Mouse (Mus musculus): Measurements from ENCODE around the gene Psmb3. TPM values are rescaled to one million over a fixed set of nuclear protein-coding genes. Genes with fewer than 3 reads are reported as not detected.

Gene Psmb3
- polyA plus RNA-seq, 1 experiment from 2014 or later: 430 TPM

GRCm38 (mm10) chr11:97687061-97687460, 16.1 kb upstream of the Psmb3 start:
- H3K27ac ChIP-seq (ENCODE audit: low read length): no peak overlapping the region
- no peak for ATAC-seq (ENCODE audit: low read depth)
- 82% methylated on average over 3 of the region's 3 CpGs for WGBS
- H3K4me1 ChIP-seq (replicated peaks; ENCODE audit: control insufficient read depth, insufficient read depth, low read length): peaks cover 34% of the 10 kb centered on the region
- no peaks in the 10 kb centered on the region for H3K27me3 ChIP-seq (ENCODE audit: control insufficient read depth, insufficient read depth, low read depth, low read length)
- no peak overlapping the region for H3K4me2 ChIP-seq (ENCODE audit: low read depth, low read length)
- H3K9me3 ChIP-seq (ENCODE audit: control insufficient read depth, low read length): no peaks in the 10 kb centered on the region
- H3K36me3 ChIP-seq (ENCODE audit: control insufficient read depth, insufficient read depth, low read length): peaks cover 25% of the 10 kb centered on the region
- peak overlapping the region; percentile 63 for H3K9ac ChIP-seq (ENCODE audit: low read length)
- no peak overlapping the region; the same call in 1 of the 2 replicates for H3K4me3 ChIP-seq (ENCODE audit: low read length)

DNA sequence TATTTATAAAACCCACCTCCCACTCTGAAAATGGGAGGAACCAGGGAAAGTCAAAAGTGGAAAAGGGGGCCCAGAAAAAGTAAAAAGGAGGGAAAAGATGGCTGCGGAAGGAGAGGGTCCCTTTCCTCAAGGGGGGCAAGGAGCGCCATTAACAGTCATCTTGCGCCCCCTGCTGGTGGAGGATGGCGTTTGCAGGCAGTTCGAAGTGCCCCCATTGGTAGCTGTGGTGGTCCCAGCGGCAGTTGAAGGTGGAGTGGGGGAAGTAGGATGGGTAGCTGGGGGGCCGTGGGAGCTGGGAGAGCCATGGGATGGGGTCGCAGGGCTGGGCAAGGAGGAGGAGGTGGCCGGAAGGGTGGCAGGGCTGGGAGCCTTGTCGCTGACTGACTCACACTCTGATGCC, 13.3 kb upstream of the Psmb3 start:
- Histone ChIP-seq H3K4me2 (ENCODE audit: low read depth, low read length) (no peak overlapping the region), H3K27me3 (ENCODE audit: control insufficient read depth, insufficient read depth, low read depth, low read length) (no peaks in the 10 kb centered on the region), H3K4me1 (replicated peaks; ENCODE audit: control insufficient read depth, insufficient read depth, low read length) (peaks cover 33% of the 10 kb centered on the region), H3K9ac (ENCODE audit: low read length) (no peak overlapping the region), H3K9me3 (ENCODE audit: control insufficient read depth, low read length) (no peaks in the 10 kb centered on the region), H3K27ac (ENCODE audit: low read length) (no peak overlapping the region), H3K4me3 (ENCODE audit: low read length) (no peak overlapping the region), H3K36me3 (ENCODE audit: control insufficient read depth, insufficient read depth, low read length) (peaks cover 32% of the 10 kb centered on the region)
- ATAC-seq (ENCODE audit: low read depth): no peak
- 27% methylated on average over 10 of the region's 10 CpGs for WGBS

DNA sequence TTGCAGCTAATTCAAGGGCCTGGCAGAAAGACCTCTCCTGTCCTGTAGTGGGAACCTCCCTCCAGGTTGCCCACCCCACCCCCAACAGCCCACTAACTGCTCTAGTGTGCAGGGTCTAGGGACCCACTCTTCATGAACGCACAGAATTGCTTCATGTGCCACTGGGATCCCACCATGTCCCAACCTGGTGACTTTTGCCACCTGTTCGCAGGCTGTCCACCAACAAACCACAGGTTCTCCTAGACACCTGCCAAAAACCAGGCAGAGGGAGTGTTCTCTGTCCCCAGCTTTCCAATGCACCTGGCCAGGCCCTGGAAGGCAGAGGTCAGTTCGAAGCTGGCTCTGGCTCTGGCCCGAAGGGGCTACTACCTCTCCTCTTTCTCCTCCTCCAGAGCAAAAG, 8.8 kb upstream of the Psmb3 start:
- no peaks in the 10 kb centered on the region for H3K27me3 ChIP-seq (ENCODE audit: control insufficient read depth, insufficient read depth, low read depth, low read length)
- H3K27ac ChIP-seq (ENCODE audit: low read length): peak overlapping the region; percentile 90
- ATAC-seq (ENCODE audit: low read depth): no peak
- H3K4me2 ChIP-seq (ENCODE audit: low read depth, low read length): peak overlapping the region; percentile 45
- no peak overlapping the region for H3K4me3 ChIP-seq (ENCODE audit: low read length)
- peaks cover 47% of the 10 kb centered on the region for H3K4me1 ChIP-seq (replicated peaks; ENCODE audit: control insufficient read depth, insufficient read depth, low read length)
- WGBS: 74% methylated on average over 4 of the region's 4 CpGs
- H3K36me3 ChIP-seq (ENCODE audit: control insufficient read depth, insufficient read depth, low read length): peaks cover 25% of the 10 kb centered on the region
- no peaks in the 10 kb centered on the region for H3K9me3 ChIP-seq (ENCODE audit: control insufficient read depth, low read length)
- no peak overlapping the region for H3K9ac ChIP-seq (ENCODE audit: low read length)

DNA sequence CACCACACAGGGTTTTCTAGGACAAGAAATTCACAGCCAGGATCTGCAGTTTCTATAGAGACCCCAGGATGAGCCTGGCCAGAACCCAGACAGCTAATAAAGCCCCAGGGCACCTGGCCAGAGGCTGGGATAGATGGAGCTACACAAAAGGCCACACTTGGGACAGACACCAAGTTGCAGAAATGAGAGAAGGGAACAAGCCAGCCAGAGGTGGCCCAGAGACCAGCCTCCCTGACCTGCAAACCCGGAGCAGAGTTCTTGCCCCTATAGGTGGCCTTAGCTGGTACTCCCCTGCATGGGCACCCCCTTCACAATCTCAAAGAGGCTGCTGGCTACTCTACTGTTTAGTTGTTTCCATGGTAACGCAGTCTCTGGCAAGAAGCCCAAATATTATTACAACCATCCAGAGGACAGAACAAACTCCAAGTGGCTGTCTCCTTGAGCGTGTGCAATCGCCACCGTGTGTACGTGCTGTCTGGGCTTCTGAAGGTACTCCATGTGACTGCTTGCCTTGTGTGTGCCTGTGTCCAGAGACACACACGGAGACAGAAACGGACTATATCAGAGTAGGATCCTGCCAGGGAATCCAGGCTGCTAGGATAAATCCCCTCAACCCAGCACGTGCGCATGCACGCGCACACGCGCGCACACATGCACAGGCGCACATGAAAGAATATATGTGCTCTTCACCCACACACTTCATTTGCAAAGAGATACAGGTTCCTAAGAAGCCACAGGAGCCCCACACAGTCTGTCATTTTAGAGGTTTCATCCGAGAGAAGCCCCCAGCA, 8.1 kb upstream of the Psmb3 start:
- Histone ChIP-seq H3K9ac (ENCODE audit: low read length) (0 out of 2 replicates have a peak overlapping the region, but pooled peaks have one; percentile 9), H3K4me3 (ENCODE audit: low read length) (peak overlapping the region; percentile 15; the same call in 1 of the 2 replicates), H3K4me2 (ENCODE audit: low read depth, low read length) (peak overlapping the region; percentile 45)

GRCm38 (mm10) chr11:97695712-97696401, 7.3 kb upstream of the Psmb3 start:
- H3K9ac ChIP-seq (ENCODE audit: low read length): no peak overlapping the region

More for the DNA sequence above, 8.1 kb upstream of the Psmb3 start:
- peak overlapping the region; percentile 90 for H3K27ac ChIP-seq (ENCODE audit: low read length)
- peak; percentile 69 for ATAC-seq (ENCODE audit: low read depth)
- WGBS: 40% methylated on average over 17 of the region's 17 CpGs
- H3K36me3 ChIP-seq (ENCODE audit: control insufficient read depth, insufficient read depth, low read length): peaks cover 25% of the 10 kb centered on the region
- H3K4me1 ChIP-seq (replicated peaks; ENCODE audit: control insufficient read depth, insufficient read depth, low read length): peaks cover 47% of the 10 kb centered on the region
- no peaks in the 10 kb centered on the region for H3K27me3 ChIP-seq (ENCODE audit: control insufficient read depth, insufficient read depth, low read depth, low read length)
- H3K9me3 ChIP-seq (ENCODE audit: control insufficient read depth, low read length): no peaks in the 10 kb centered on the region

GRCm38 (mm10) chr11:97696669-97697068, 6.5 kb upstream of the Psmb3 start:
- Histone ChIP-seq H3K36me3 (ENCODE audit: control insufficient read depth, insufficient read depth, low read length) (peaks cover 11% of the 10 kb centered on the region), H3K4me2 (ENCODE audit: low read depth, low read length) (no peak overlapping the region), H3K27me3 (ENCODE audit: control insufficient read depth, insufficient read depth, low read depth, low read length) (no peaks in the 10 kb centered on the region), H3K4me1 (replicated peaks; ENCODE audit: control insufficient read depth, insufficient read depth, low read length) (peaks cover 57% of the 10 kb centered on the region), H3K27ac (ENCODE audit: low read length) (no peak overlapping the region), H3K4me3 (ENCODE audit: low read length) (no peak overlapping the region), H3K9me3 (ENCODE audit: control insufficient read depth, low read length) (no peaks in the 10 kb centered on the region), H3K9ac (ENCODE audit: low read length) (no peak overlapping the region)
- ATAC-seq (ENCODE audit: low read depth): no peak
- WGBS: 67% methylated on average over 8 of the region's 8 CpGs

More at GRCm38 (mm10) chr11:97695712-97696401, 7.3 kb upstream of the Psmb3 start:
- H3K4me2 ChIP-seq (ENCODE audit: low read depth, low read length): peak overlapping the region; percentile 45
- WGBS: 42% methylated on average over 9 of the region's 9 CpGs
- H3K9me3 ChIP-seq (ENCODE audit: control insufficient read depth, low read length): no peaks in the 10 kb centered on the region
- H3K36me3 ChIP-seq (ENCODE audit: control insufficient read depth, insufficient read depth, low read length): peaks cover 19% of the 10 kb centered on the region
- H3K27me3 ChIP-seq (ENCODE audit: control insufficient read depth, insufficient read depth, low read depth, low read length): no peaks in the 10 kb centered on the region
- ATAC-seq (ENCODE audit: low read depth): no peak
- H3K4me3 ChIP-seq (ENCODE audit: low read length): 0 out of 2 replicates have a peak overlapping the region, but pooled peaks have one; percentile 3
- H3K4me1 ChIP-seq (replicated peaks; ENCODE audit: control insufficient read depth, insufficient read depth, low read length): peaks cover 49% of the 10 kb centered on the region
- H3K27ac ChIP-seq (ENCODE audit: low read length): peak overlapping the region; percentile 90

DNA sequence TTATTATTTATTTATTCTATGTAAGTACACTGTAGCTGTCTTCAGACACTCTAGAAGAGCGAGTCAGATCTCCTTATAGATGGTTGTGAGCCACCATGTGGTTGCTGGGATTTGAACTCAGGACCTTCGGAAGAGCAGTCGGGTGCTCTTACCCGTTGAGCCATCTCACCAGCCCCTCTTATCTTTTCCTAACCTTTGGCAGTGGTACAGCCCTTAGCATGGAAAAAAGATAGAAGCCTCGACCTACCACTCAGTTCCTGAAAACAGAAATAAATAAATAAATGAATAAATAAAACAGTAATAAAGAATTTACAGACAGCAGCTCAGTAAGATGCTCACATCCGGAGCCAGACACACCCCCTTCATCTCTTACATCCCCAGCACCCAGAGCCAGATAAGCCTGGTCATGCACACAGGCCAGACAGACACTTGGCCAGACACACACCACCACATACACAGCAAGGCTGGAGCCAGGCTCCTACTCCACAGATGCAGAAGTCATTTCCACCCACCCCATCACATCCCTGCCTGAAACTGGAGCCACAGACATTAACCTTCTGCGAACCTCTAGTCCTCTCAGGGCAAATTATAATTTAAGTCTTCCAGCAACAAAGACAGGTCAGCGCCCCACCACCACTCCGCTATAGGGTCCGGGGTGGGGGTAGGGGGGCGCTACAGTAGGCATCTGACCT, 5.9 kb upstream of the Psmb3 start:
- Histone ChIP-seq H3K27ac (ENCODE audit: low read length) (peak overlapping the region; percentile 100), H3K4me2 (ENCODE audit: low read depth, low read length) (peak overlapping the region; percentile 90), H3K9ac (ENCODE audit: low read length) (peak overlapping the region; percentile 86), H3K36me3 (ENCODE audit: control insufficient read depth, insufficient read depth, low read length) (peaks cover 7% of the 10 kb centered on the region), H3K4me1 (replicated peaks; ENCODE audit: control insufficient read depth, insufficient read depth, low read length) (peaks cover 62% of the 10 kb centered on the region), H3K4me3 (ENCODE audit: low read length) (peak overlapping the region; percentile 66), H3K9me3 (ENCODE audit: control insufficient read depth, low read length) (no peaks in the 10 kb centered on the region), H3K27me3 (ENCODE audit: control insufficient read depth, insufficient read depth, low read depth, low read length) (no peaks in the 10 kb centered on the region)
- no peak for ATAC-seq (ENCODE audit: low read depth)
- 33% methylated on average over 11 of the region's 11 CpGs for WGBS

GRCm38 (mm10) chr11:97697891-97698529, 5.2 kb upstream of the Psmb3 start:
- no peaks in the 10 kb centered on the region for H3K9me3 ChIP-seq (ENCODE audit: control insufficient read depth, low read length)
- H3K27ac ChIP-seq (ENCODE audit: low read length): peak overlapping the region; percentile 100
- H3K27me3 ChIP-seq (ENCODE audit: control insufficient read depth, insufficient read depth, low read depth, low read length): no peaks in the 10 kb centered on the region
- no peak for ATAC-seq (ENCODE audit: low read depth)
- H3K4me2 ChIP-seq (ENCODE audit: low read depth, low read length): peak overlapping the region; percentile 90
- peaks cover 2% of the 10 kb centered on the region; the same call in 1 of the 2 replicates for H3K36me3 ChIP-seq (ENCODE audit: control insufficient read depth, insufficient read depth, low read length)
- peak overlapping the region; percentile 86 for H3K9ac ChIP-seq (ENCODE audit: low read length)
- H3K4me3 ChIP-seq (ENCODE audit: low read length): peak overlapping the region; percentile 66
- H3K4me1 ChIP-seq (replicated peaks; ENCODE audit: control insufficient read depth, insufficient read depth, low read length): peaks cover 62% of the 10 kb centered on the region
- WGBS: 3% methylated on average over 14 of the region's 14 CpGs
